Mouse (Mus musculus) lung, postnatal 0 days (tissue): ENCODE measurements around the gene Hsbp1.

Source experiments
- CTCF ChIP-seq: IDR thresholded peaks from 2 replicates; pipeline ENCODE4 v1.5.1; 2016; ENCODE audit warnings: antibody characterized with exemption, mild to moderate bottlenecking
- EP300 ChIP-seq: IDR thresholded peaks from 2 replicates; pipeline ENCODE4 v1.6.1; 2016; ENCODE audit warnings: antibody characterized with exemption, mild to moderate bottlenecking, control low read depth

- TF ChIP-seq CTCF (peak; percentile 68), EP300 (no peak)
Measured at GRCm38 (mm10) chr8:119380619-119381018, 36.3 kb downstream of the Hsbp1 start.
